Mouse (Mus musculus): Measurements from ENCODE around the gene Gm37240. TPM values are rescaled to one million over a fixed set of nuclear protein-coding genes. Genes with fewer than 3 reads are reported as not detected.

Gm37240 gene
- polyA plus RNA-seq, 1 experiment from 2014 or later = 12.7 TPM

DNA sequence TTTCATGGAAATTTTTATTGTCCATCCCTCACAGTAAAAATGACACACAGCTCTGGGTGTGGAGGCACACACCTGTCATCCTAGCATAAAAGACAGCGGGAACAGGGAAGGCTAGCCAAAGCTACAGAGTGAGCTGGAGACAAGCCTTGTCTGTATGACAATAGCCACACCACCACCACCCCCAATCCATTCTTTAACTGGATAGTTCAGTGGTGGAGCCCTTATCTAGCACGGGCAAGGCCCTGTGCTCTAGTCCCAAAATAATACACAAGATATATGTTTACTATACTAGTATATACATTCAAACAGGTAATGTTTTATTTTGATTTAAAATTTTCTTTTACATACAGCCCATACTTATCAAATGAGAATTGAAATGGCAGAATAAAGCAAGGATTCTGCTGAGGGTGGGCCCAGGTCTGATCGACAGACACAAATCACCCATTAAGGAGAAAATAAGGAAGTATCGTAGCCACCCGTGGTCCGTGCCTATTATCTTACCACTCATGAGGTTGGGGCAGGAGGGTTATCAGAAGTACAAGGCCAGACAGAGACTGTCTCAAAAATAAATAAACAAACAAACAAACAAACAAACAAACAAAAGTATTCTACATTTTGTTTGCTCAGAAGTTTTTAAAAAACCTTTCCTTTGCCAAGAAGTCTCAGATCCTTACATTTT is 1421.4 kb downstream of the Gm37240 start:
- Histone ChIP-seq H3K9ac (no peak overlapping the region), H3K4me3 (no peak overlapping the region), H3K27me3 (peaks cover 9% of the 10 kb centered on the region), H3K9me3 (replicated peaks) (no peaks in the 10 kb centered on the region), H3K36me3 (no peaks in the 10 kb centered on the region), H3K4me1 (replicated peaks) (peaks cover 20% of the 10 kb centered on the region), H3K27ac (no peak overlapping the region), H3K4me2 (no peak overlapping the region)
- WGBS = 63% methylated on average over 6 of the region's 6 CpGs
- ATAC-seq (replicated peaks; ENCODE audit: insufficient number of reproducible peaks, insufficient read depth, low FRiP score, low read depth) = no peak

DNA sequence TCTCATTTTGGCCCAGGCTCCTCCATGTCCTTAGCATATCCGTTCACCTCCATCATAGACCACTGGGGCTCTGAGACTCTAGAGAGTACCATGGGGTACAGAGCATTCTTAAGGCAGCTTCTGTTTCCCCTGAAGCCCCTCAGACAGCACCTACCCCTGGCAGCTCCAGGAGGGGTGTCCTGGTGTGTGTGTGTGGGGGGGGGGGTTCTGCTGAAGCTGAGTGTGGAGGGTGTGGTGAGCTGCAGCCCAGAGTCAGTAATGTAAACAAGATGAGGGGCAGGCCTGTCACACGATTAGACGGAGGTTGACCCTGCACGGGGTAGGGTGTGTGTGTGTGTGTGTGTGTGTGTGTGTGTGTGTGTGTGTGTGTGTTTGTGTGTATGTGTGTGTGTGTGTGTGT is 1425.6 kb downstream of the Gm37240 start:
- Histone ChIP-seq H3K9ac (no peak overlapping the region), H3K36me3 (no peaks in the 10 kb centered on the region), H3K9me3 (replicated peaks) (no peaks in the 10 kb centered on the region), H3K4me1 (replicated peaks) (peaks cover 17% of the 10 kb centered on the region), H3K4me3 (no peak overlapping the region), H3K27ac (0 out of 2 replicates have a peak overlapping the region, but pooled peaks have one; percentile 36), H3K4me2 (no peak overlapping the region), H3K27me3 (peaks cover 26% of the 10 kb centered on the region)
- WGBS = 27% methylated on average over 4 of the region's 4 CpGs
- ATAC-seq (replicated peaks; ENCODE audit: insufficient number of reproducible peaks, insufficient read depth, low FRiP score, low read depth) = no peak

DNA sequence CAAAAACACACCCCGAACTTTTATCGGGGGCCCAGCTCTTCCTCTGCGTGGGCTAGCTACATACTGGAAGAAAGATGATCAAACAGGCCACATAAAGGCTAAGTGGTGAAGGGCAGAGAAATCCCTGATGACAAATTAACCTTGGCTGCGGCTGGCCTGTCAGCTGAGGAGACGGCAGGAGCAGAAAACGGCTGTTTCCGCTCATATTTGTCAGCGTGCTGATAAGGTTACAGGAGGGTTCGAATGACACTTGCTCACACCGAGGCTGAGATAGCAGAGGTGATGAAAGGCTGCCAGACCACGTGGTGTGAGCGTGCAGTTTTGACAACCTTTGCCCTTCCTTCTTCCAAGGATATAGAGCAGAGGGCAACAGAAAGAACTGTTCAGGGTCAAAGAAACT is 1426.4 kb downstream of the Gm37240 start:
- H3K4me3 ChIP-seq = no peak overlapping the region
- H3K27me3 ChIP-seq = peaks cover 26% of the 10 kb centered on the region
- H3K27ac ChIP-seq = peak overlapping the region; percentile 36; the same call in 1 of the 2 replicates
- peak; percentile 75 for ATAC-seq (replicated peaks; ENCODE audit: insufficient number of reproducible peaks, insufficient read depth, low FRiP score, low read depth)
- no peak overlapping the region for H3K9ac ChIP-seq
- H3K9me3 ChIP-seq (replicated peaks) = no peaks in the 10 kb centered on the region
- peak overlapping the region; percentile 26 for H3K4me2 ChIP-seq
- H3K36me3 ChIP-seq = no peaks in the 10 kb centered on the region
- 5% methylated on average over 12 of the region's 12 CpGs for WGBS
- peaks cover 20% of the 10 kb centered on the region for H3K4me1 ChIP-seq (replicated peaks)

DNA sequence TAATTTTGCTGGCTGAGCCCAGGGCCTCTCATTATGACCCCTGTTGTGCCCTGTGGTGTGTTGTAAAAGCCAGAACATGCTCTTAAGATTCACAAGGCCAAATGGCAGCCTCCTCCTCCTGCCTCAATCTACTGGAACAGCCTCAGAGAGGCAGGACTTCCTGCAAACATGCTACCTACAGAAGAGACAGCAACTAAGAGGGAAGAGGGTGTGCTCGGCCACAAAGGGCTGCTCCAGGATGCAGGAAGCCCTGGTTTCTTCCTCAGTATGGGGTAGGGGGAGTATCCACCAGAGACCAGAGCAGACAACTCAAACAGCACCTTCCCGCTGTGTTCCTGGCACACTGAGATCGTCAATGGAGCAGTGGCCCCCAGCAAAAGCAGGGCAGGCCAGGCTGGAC is 1426.8 kb downstream of the Gm37240 start:
- WGBS = 20% methylated on average over 3 of the region's 3 CpGs
- peak overlapping the region; percentile 26 for H3K4me2 ChIP-seq
- H3K27ac ChIP-seq = no peak overlapping the region
- no peak overlapping the region for H3K4me3 ChIP-seq
- H3K9ac ChIP-seq = no peak overlapping the region
- no peaks in the 10 kb centered on the region for H3K36me3 ChIP-seq
- ATAC-seq (replicated peaks; ENCODE audit: insufficient number of reproducible peaks, insufficient read depth, low FRiP score, low read depth) = no peak; the same call in 1 of the 2 replicates
- H3K9me3 ChIP-seq (replicated peaks) = no peaks in the 10 kb centered on the region
- H3K27me3 ChIP-seq = peaks cover 26% of the 10 kb centered on the region
- H3K4me1 ChIP-seq (replicated peaks) = peaks cover 24% of the 10 kb centered on the region

DNA sequence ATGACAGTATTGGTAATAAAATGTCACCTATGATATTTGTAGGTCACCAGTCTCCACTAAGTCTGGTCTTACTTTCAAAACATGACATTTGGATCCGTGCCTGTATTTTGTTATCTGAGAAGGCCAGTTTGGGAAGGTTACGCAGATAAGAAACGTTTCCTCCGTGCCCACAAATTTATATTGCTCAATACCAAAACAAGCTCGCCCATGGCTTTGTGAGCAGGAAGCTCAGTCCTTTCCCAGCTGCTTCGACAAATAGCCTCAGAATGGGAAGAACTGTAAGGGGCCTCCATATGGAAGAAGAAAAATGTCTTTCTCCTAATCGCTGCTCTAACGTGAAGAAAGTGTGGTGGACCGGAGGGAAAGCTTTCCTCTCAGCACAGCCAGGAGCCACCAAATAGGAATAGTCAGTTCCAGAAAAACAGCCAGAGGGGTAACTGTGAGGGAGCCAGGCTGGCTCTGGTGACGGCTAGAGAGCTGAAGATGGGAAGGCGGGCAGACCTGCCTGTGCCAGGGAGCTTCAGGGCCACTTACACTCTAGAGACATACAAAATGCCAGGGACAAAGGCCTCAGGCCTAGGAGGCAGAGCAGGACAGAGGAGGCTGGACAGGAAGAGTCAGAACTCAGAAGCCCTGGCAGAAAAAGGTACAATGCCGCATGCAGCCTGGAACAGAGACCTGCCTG is 1431.4 kb downstream of the Gm37240 start:
- no peaks in the 10 kb centered on the region for H3K9me3 ChIP-seq (replicated peaks)
- H3K4me1 ChIP-seq (replicated peaks) = peaks cover 14% of the 10 kb centered on the region
- H3K36me3 ChIP-seq = no peaks in the 10 kb centered on the region
- ATAC-seq (replicated peaks; ENCODE audit: insufficient number of reproducible peaks, insufficient read depth, low FRiP score, low read depth) = no peak
- H3K27me3 ChIP-seq = peaks cover 31% of the 10 kb centered on the region
- 47% methylated on average over 12 of the region's 12 CpGs for WGBS
- H3K4me2 ChIP-seq = no peak overlapping the region
- 0 out of 2 replicates have a peak overlapping the region, but pooled peaks have one; percentile 15 for H3K27ac ChIP-seq
- no peak overlapping the region for H3K4me3 ChIP-seq
- H3K9ac ChIP-seq = no peak overlapping the region

DNA sequence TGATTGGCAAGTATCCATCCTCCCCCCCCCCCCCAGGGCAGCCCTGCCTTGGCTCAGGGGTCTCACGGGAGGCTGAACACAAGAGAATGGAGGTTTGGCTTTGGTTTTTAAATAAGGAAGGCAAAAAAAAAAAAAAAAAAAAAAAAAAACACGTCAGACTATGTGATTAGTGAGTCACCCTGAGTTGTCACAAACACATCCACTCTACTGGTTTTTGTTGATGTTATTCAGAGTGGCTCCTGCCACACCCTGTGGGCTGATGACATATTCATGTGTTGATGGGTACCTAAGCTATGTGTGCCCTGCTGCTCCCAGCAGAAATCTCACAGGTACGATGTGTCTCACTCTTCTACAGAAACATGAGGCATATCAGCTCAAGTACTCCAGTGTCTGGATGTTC is 1436.7 kb downstream of the Gm37240 start:
- Histone ChIP-seq H3K4me3 (no peak overlapping the region), H3K4me2 (no peak overlapping the region), H3K27me3 (peaks cover 44% of the 10 kb centered on the region), H3K4me1 (replicated peaks) (peaks cover 12% of the 10 kb centered on the region), H3K9me3 (replicated peaks) (no peaks in the 10 kb centered on the region), H3K36me3 (no peaks in the 10 kb centered on the region), H3K9ac (no peak overlapping the region), H3K27ac (no peak overlapping the region)
- no peak for ATAC-seq (replicated peaks; ENCODE audit: insufficient number of reproducible peaks, insufficient read depth, low FRiP score, low read depth)
- WGBS = 62% methylated on average over 3 of the region's 3 CpGs

DNA sequence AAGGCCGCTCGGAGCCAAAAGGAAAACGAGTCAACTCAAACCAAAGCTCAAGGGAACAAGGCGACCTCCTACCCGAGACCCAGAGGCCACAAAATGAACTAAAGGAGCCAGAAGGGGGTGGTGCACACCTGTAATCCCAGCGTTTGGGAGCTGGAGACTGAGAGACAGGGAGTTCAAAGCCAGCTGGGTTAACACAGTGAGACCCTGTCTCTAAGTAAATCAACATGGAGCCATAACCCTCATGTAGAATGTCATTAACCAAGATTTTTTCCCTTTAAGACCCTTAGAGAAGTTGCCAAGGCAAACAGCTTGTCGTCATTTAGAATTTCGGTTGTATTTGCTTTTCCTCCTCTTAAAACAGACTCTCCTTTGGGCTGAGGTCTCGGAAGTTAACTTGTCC is 1438.3 kb downstream of the Gm37240 start:
- H3K27ac ChIP-seq = no peak overlapping the region
- ATAC-seq (replicated peaks; ENCODE audit: insufficient number of reproducible peaks, insufficient read depth, low FRiP score, low read depth) = no peak
- H3K4me3 ChIP-seq = no peak overlapping the region
- peaks cover 12% of the 10 kb centered on the region; the same call in 1 of the 2 replicates for H3K4me1 ChIP-seq (replicated peaks)
- WGBS = 77% methylated on average over 9 of the region's 9 CpGs
- H3K36me3 ChIP-seq = no peaks in the 10 kb centered on the region
- H3K9me3 ChIP-seq (replicated peaks) = no peaks in the 10 kb centered on the region
- peaks cover 56% of the 10 kb centered on the region for H3K27me3 ChIP-seq
- H3K4me2 ChIP-seq = no peak overlapping the region
- no peak overlapping the region for H3K9ac ChIP-seq

DNA sequence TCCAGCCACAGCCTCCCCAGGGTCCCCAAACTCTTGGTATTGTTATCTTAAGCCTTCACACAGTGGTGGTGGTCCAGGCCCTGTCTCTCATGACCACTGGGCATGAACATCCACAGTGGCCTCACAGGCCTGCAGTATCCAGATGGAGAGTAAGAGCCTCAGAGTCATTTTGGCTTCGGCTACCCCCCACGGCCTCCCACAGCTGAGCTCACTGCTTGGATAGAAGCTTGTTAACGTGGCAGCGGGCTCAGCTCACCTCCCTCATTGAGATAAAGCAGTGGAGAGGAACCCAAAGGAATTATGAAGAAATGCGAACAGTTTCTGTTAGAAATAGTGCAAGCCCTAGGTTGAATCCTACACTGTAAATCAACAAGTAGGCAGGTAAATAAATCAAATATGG is 1439.5 kb downstream of the Gm37240 start:
- 72% methylated on average over 5 of the region's 5 CpGs for WGBS

More for the DNA sequence above, 1439.5 kb downstream of the Gm37240 start:
- no peak overlapping the region for H3K4me3 ChIP-seq
- no peaks in the 10 kb centered on the region for H3K36me3 ChIP-seq
- H3K9ac ChIP-seq = 0 out of 2 replicates have a peak overlapping the region, but pooled peaks have one; percentile 21
- no peak overlapping the region for H3K27ac ChIP-seq
- no peaks in the 10 kb centered on the region for H3K9me3 ChIP-seq (replicated peaks)
- H3K4me1 ChIP-seq (replicated peaks) = peaks cover 13% of the 10 kb centered on the region; the same call in 1 of the 2 replicates
- H3K4me2 ChIP-seq = no peak overlapping the region
- H3K27me3 ChIP-seq = peaks cover 54% of the 10 kb centered on the region
- no peak for ATAC-seq (replicated peaks; ENCODE audit: insufficient number of reproducible peaks, insufficient read depth, low FRiP score, low read depth)

MicroRNAs within 50 kb of the gene (microRNA counts, 519-probe panel; counts per million panel counts)
- microRNA mmu-miR-466k = 1,930 counts per million, percentile 18 among the panel's probes with 10 or more counts

Small RNA genes within 50 kb of the gene (microRNA-seq; reads per million reads assigned to microRNA genes)
- not detected for gene Mir466k

Other genes with a start within 250 kb of the Gm37240 start
- 7.7 and 7.9 TPM in 2 replicates for gene Fam160a1, start 70.2 kb downstream of the Gm37240 start, polyA plus RNA-seq (2015; fragmentation: Nextera tagmentation; extraction: Ambion mirVana)
- 2.6 and 2.8 TPM in 2 replicates for gene Glt28d2, start within 50 bp of the Gm37240 start, polyA plus RNA-seq (2015; fragmentation: Nextera tagmentation; extraction: Ambion mirVana)
- gene Sh3d19, start 83.6 kb upstream of the Gm37240 start, polyA plus RNA-seq (2015; fragmentation: Nextera tagmentation; extraction: Ambion mirVana) = 11.1 and 16.1 TPM in 2 replicates
- not detected in 2 replicates for gene Prss48, start 115.0 kb upstream of the Gm37240 start, polyA plus RNA-seq (2015; fragmentation: Nextera tagmentation; extraction: Ambion mirVana)

Data from heart, embryonic 15.5 days (tissue).